In genomic region chr5:100619586-100620275, GRCm38 (mm10) we compare ENCODE assay signal across 19 mouse cellular contexts. TPM values are rescaled to one million over a fixed set of nuclear protein-coding genes. Genes with fewer than 3 reads are reported as not detected.
DNase-seq lines count a peak whose midpoint lies in the region.
"Had no signal": no experiment of that assay in that cellular context is flagged by ENCODE, and none has a peak within 500 bp of the region (broad histone marks: within the 10 kb centered on the region; RNA-seq: fewer than 3 reads in every experiment).

No protein-coding gene starts in this region.

- no peak overlapping the region for H3K4me3 ChIP-seq in heart, embryonic 10.5 days

- DNase-seq in heart, adult 11 months = peak; percentile 66
- no peak for DNase-seq in heart, postnatal 14 days
- peak; percentile 64 for DNase-seq in heart, embryonic 10.5 days (ENCODE audit: low spot score)
- DNase-seq in heart, postnatal 4 days = no peak
- peak; percentile 23 for DNase-seq in testis, postnatal 10 days (ENCODE audit: low spot score)
- DNase-seq in testis, postnatal 14 days (ENCODE audit: low spot score) = no peak
- DNase-seq: adrenal gland, adult 2 months; adrenal gland, adult 8-10 months; adrenal gland, postnatal 10 days; adrenal gland, postnatal 14 days; adrenal gland, postnatal 25 days; adrenal gland, postnatal 36 days; B cell, adult 2 months; cerebellum, adult 11 months; cerebellum, adult 11-12 months; cerebellum, adult 18-20 months had no signal

- peaks cover 8% of the 10 kb centered on the region; the same call in 1 of the 2 replicates for H3K4me1 ChIP-seq in heart, embryonic 10.5 days

- H3K27me3 ChIP-seq in heart, embryonic 10.5 days (ENCODE audit: insufficient read depth, poor library complexity, severe bottlenecking) = no peaks in the 10 kb centered on the region
- H3K27me3 ChIP-seq: CH12.LX, Patski had no signal

- H3K9me3 ChIP-seq in heart, embryonic 10.5 days = no peaks in the 10 kb centered on the region
- H3K9me3 ChIP-seq: G1E had no signal

- H3K27ac ChIP-seq in heart, embryonic 10.5 days = no peak overlapping the region

- intact Hi-C loops in heart, postnatal 14 days (cut with DNase I) = no loop called here

- H3K36me3 ChIP-seq in heart, embryonic 10.5 days = no peaks in the 10 kb centered on the region
- H3K36me3 ChIP-seq: G1E had no signal

- 85% methylated on average over 15 of the region's 15 CpGs for WGBS in heart, embryonic 10.5 days

RNA-seq across cellular contexts. Expression of gene Plac8, which starts 47.7 kb away (rescaled TPM):
- total RNA-seq in heart, postnatal 14 days (2021) = 1 to 10 TPM; 1.5 to 2.4 TPM
- 8.5 and 15.2 TPM in 2 replicates for polyA plus RNA-seq in heart, embryonic 10.5 days (2016; fragmentation: Nextera tagmentation; extraction: Ambion mirVana)
- total RNA-seq in heart, postnatal 4 days (2021) = 1 to 10 TPM; 2.8 to 3.0 TPM

RNA-seq across cellular contexts. Expression of gene Coq2, which starts 55.2 kb away (rescaled TPM):
- 10 to 100 TPM; 68.4 to 73.1 TPM for total RNA-seq in heart, postnatal 14 days (2021)
- 64.2 and 67.1 TPM in 2 replicates for polyA plus RNA-seq in heart, embryonic 10.5 days (2016; fragmentation: Nextera tagmentation; extraction: Ambion mirVana)
- total RNA-seq in heart, postnatal 4 days (2021) = 10 to 100 TPM; 62.4 to 63.6 TPM

Comparison
In these comparisons a context has a peak if more than half of its experiments do, and no peak if none do; other contexts are left out.
1. DNase-seq: peak in heart, adult 11 months (single experiment), heart, embryonic 10.5 days (single experiment) and testis, postnatal 10 days (single experiment); none in heart, postnatal 14 days (0 of 2), heart, postnatal 4 days (single experiment) and testis, postnatal 14 days (single experiment).